Mouse (Mus musculus) central nervous system, embryonic 14 days (tissue): ENCODE results near the gene Vmn1r94. TPM values are rescaled to one million over a fixed set of nuclear protein-coding genes. Genes with fewer than 3 reads are reported as not detected.

ENCODE experiments used
- polyA plus RNA-seq: library from polyadenylated mRNA; depleted of rRNA; stranded (reverse); fragments of >200 nt; gene quantifications from 2 replicates; pipeline ENCODE4 v1.2.3, GENCODE M21; 2012; rRNA removed

Gene Vmn1r94
- polyA plus RNA-seq: not detected in 2 replicates

DNA sequence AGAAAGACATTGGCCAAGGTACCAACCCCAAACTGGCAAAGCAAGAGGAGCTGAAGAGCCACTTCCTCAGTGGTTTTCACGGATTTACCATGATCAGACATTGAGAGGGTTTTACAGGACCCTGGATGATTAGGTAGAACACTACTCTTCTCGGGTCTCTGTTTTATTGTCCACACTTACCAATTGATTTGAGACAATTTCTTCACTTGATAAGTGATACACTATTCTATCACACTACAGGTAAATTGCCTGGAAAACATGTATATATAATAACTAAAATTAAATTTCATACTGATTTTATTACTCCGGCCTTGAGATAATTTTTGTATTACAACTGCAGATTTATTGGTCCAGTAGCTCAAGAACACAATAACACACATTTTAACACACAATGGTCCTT lies at the start of gene Vmn1r94:
Gene Vmn1r94, minus strand, starts transcription at position 101 of the 400 bp plus-strand sequence.

DNA sequence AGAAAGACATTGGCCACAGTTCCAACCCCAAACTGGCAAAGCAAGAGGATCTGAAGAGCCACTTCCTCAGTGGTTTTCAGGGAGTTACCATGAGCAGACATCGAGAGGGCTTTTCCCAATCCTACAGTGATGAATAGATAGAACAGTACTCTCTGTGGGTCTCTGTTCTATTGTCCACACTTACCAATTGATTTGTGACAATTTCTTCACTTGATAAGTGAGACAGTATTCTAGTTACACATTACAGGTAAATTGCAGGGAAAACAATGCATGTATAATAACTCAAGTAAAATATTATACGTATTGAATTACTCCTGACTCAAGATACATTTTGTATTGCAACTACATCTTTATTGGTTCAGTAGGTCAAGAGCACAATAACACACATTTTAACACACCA lies 37.3 kb upstream of the Vmn1r94 start, which contains the start of gene Gm6164:
Gene Gm6164, minus strand, starts transcription at position 101 of the 400 bp plus-strand sequence.

DNA sequence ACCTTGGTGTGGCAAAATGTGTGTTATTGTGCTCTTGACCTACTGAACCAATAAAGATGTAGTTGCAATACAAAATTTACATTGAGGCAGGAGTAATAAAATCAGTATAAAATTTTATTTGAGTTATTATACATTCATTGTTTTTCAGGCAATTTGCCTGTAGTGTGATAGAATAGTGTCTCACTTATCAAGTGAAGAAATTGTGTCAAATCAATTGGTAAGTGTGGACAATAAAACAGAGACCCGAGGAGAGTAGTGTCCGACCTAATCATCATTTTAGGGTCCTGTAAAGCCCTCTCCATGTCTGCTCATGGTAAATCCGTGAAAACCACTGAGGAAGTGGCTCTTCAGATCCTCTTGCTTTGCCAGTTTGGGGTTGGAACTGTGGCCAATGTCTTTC lies 25.2 kb upstream of the Vmn1r94 start, which contains the start of gene Vmn1r95:
Gene Vmn1r95, plus strand, starts transcription at position 301 of the 400 bp plus-strand sequence.

DNA sequence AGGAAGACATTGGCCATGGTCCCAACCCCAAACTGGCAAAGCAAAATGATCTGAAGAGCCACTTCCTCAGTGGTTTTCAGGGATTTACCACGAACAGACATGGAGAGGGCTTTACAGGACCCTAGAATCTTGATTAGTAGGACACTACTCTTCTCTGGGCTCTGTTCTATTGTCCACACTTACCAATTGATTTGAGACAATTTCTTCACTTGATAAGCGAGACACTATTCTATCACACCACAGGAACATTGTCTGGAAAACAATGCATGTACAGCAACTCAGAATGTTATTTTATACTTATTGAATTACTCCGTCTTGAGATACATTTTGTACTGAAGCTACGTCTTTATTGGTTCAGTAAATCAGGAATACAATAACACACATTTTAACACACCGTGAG lies 29.2 kb downstream of the Vmn1r94 start, which contains the start of gene Vmn1r93:
Gene Vmn1r93, minus strand, starts transcription at position 101 of the 400 bp plus-strand sequence.

DNA sequence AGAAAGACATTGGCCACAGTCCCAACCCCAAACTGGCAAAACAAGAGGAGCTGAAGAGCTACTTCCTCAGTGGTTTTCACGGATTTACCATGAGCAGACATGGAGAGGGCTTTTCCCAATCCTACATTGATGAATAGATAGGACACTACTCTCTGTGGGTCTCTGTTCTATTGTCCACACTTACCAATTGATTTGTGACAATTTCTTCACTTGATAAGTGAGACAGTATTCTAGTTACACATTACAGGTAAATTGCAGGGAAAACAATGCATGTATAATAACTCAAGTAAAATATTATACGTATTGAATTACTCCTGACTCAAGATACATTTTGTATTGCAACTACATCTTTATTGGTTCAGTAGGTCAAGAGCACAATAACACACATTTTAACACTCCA lies 45.7 kb downstream of the Vmn1r94 start, which contains the start of gene Gm16442:
Gene Gm16442, minus strand, starts transcription at position 101 of the 400 bp plus-strand sequence.

Other genes with a start within 250 kb of the Vmn1r94 start
- gene Pvr, start 247.2 kb downstream of the Vmn1r94 start, polyA plus RNA-seq: 8.5 and 11.6 TPM in 2 replicates
- gene Igsf23, start 217.6 kb downstream of the Vmn1r94 start, polyA plus RNA-seq: not detected in 2 replicates
- gene Ceacam20, start 203.0 kb downstream of the Vmn1r94 start, polyA plus RNA-seq: not detected in 2 replicates
- gene Nlrp9b, start 176.9 kb downstream of the Vmn1r94 start, polyA plus RNA-seq: not detected in 2 replicates
- not detected in 2 replicates for gene Vmn1r91, start 68.7 kb downstream of the Vmn1r94 start, polyA plus RNA-seq
- not detected in 2 replicates for gene Gm16442, start 45.8 kb downstream of the Vmn1r94 start, polyA plus RNA-seq
- gene Vmn1r93, start 29.3 kb downstream of the Vmn1r94 start, polyA plus RNA-seq: not detected in 2 replicates
- gene Vmn1r95, start 25.3 kb upstream of the Vmn1r94 start, polyA plus RNA-seq: not detected in 2 replicates
- not detected in 2 replicates for gene Gm6164, start 37.2 kb upstream of the Vmn1r94 start, polyA plus RNA-seq
- not detected in 2 replicates for gene Gm4498, start 65.5 kb upstream of the Vmn1r94 start, polyA plus RNA-seq
- gene Gm5890, start 94.5 kb upstream of the Vmn1r94 start, polyA plus RNA-seq: not detected in 2 replicates
- not detected in 2 replicates for gene Gm4133, start 165.7 kb upstream of the Vmn1r94 start, polyA plus RNA-seq
- not detected in 2 replicates for gene Gm5728, start 207.0 kb upstream of the Vmn1r94 start, polyA plus RNA-seq
- gene Vmn1r100, start 249.6 kb upstream of the Vmn1r94 start, polyA plus RNA-seq: not detected in 2 replicates